Mouse (Mus musculus) midbrain, embryonic 13.5 days (tissue): ENCODE measurements at regions not wholly inside any gene's neighbourhood (a gene's known extent, or its start where the extent isn't known, plus 50 kb on each side); places are given as distances from the start of the nearest gene placed in this dataset.

Source experiments
- ATAC-seq: fragments of 200-750 bp; cut with Nextera tagmentation; 2 replicates; pipeline ENCODE4 v1.8.0; 2017; ENCODE audit warnings: mild to moderate bottlenecking, moderate TSS enrichment, moderate library complexity
- H3K27ac ChIP-seq: fragments of 300-500 bp; sonication (generic); 2 replicates; pipeline ENCODE4 v1.5.1; 2015; ENCODE audit warnings: inconsistent platforms, mild to moderate bottlenecking, moderate library complexity
- H3K27me3 ChIP-seq: fragments of 300-500 bp; sonication (generic); 2 replicates; pipeline ENCODE4 v1.6.1; 2015; ENCODE audit warnings: mild to moderate bottlenecking, inconsistent platforms
- H3K36me3 ChIP-seq: fragments of 300-500 bp; sonication (generic); 2 replicates; pipeline ENCODE4 v1.6.1; 2015; ENCODE audit warnings: mild to moderate bottlenecking, inconsistent platforms
- H3K4me1 ChIP-seq: fragments of 300-500 bp; sonication (generic); replicated peaks from 2 replicates; pipeline ENCODE4 v1.6.1; 2015; ENCODE audit warnings: inconsistent platforms
- H3K4me2 ChIP-seq: fragments of 300-500 bp; sonication (generic); replicated peaks from 2 replicates; pipeline ENCODE4 v1.6.1; 2015; ENCODE audit warnings: moderate library complexity, mild to moderate bottlenecking, inconsistent platforms
- H3K4me3 ChIP-seq: fragments of 300-500 bp; sonication (generic); replicated peaks from 2 replicates; pipeline ENCODE4 v1.5.1; 2015; ENCODE audit warnings: mild to moderate bottlenecking, inconsistent platforms
- H3K9ac ChIP-seq: fragments of 300-500 bp; sonication (generic); replicated peaks from 2 replicates; pipeline ENCODE4 v1.6.1; 2015; ENCODE audit warnings: mild to moderate bottlenecking, inconsistent platforms
- H3K9me3 ChIP-seq: fragments of 300-500 bp; sonication (generic); 2 replicates; pipeline ENCODE4 v1.6.1; 2016; ENCODE audit warnings: mild to moderate bottlenecking, inconsistent platforms
- WGBS: fragments of 180-500 bp; shearing (Covaris S2); methylation state at CpG from one replicate; pipeline ENCODE4 v1.1.7; 2015; 5-methylcytosine and 5-hydroxymethylcytosine counted together

DNA sequence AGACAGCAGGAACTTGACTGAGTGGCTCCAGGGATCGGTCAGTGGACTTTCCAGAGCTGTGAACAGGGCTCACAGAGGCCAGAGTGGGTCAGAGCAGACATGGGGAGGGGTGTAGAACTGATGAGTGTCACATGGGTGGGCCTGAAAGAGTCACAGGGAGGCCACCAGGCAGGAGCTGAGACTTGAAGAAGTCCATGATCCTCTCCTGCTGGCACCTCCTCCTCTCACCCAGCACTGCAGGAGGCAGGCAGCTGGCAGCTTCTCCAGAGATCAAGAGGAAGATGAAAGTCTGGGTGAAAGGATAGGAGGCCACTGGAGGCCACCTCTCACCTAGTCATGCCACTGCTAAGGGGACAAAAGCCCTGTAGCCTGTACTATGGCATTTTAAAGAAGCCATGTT lies 54.5 kb upstream of the Tmem189 start:
- Histone ChIP-seq H3K9me3 (no peaks in the 10 kb centered on the region), H3K4me2 (no peak overlapping the region), H3K9ac (no peak overlapping the region), H3K27ac (no peak overlapping the region), H3K27me3 (no peaks in the 10 kb centered on the region), H3K4me1 (peaks cover 17% of the 10 kb centered on the region), H3K4me3 (no peak overlapping the region), H3K36me3 (no peaks in the 10 kb centered on the region)
- 68% methylated on average over 1 of the region's 1 CpGs for WGBS
- ATAC-seq, result no peak

DNA sequence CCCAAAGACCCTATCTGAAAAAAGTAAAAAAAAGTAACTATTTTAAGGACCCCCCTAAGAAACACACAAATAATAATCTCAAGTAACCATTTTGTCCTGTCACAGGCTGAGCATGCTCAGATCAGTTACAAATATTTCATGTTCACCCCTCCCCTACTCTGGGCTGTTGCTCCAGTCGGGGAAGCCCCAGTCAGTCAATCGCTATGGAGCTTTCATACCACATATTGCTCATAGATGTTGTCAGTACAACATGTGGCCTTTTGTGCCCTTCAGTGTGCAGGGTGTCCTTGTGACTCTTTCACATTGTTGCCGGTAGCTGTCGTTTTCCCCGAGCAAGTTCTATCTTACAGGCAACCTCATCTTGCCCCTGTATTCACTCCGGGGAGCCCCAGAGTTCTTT lies 52.9 kb upstream of the Tmem189 start:
- H3K9ac ChIP-seq, result no peak overlapping the region
- no peaks in the 10 kb centered on the region for H3K9me3 ChIP-seq
- peaks cover 13% of the 10 kb centered on the region for H3K4me1 ChIP-seq
- H3K27me3 ChIP-seq, result no peaks in the 10 kb centered on the region
- WGBS, result 82% methylated on average over 6 of the region's 6 CpGs
- no peak overlapping the region for H3K4me3 ChIP-seq
- no peak overlapping the region for H3K4me2 ChIP-seq
- no peak overlapping the region for H3K27ac ChIP-seq
- ATAC-seq, result no peak
- H3K36me3 ChIP-seq, result no peaks in the 10 kb centered on the region

DNA sequence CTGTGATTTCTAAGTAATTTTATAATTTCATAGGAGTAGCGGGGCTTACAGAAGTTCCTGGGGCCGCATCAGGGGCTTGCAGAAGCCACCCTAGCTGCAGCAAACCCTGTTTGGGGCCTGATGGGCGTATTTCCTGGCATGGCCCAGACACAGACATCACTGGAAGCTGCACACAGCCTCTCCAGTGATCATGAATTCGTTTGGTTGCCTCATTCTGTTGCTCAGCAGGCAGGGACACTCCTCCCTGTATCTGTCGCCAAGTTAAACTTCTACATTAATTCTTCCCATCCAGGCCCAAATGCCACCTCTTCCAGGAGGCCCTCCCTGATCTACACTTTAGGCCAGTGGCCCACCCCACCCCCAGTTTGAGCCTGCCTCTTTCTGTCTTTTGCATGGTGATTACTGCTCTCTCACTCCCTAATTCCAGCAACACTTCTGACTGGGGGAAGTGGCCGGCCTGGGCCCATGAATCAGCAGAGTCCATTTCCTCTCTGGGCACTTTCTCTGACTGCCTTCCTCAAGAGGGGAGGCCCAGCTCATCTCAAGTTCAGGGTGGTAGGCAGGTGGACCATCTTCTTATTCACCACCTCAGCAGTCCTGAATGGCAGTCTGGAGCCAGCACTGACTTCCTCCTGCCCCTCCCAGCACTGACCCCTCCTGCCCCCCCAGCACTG lies 51.0 kb upstream of the Tmem189 start:
- H3K9ac ChIP-seq, result no peak overlapping the region
- H3K4me2 ChIP-seq, result no peak overlapping the region
- no peaks in the 10 kb centered on the region for H3K9me3 ChIP-seq
- peaks cover 4% of the 10 kb centered on the region for H3K4me1 ChIP-seq
- 53% methylated on average over 6 of the region's 6 CpGs for WGBS
- no peak overlapping the region for H3K4me3 ChIP-seq
- no peak for ATAC-seq
- H3K36me3 ChIP-seq, result no peaks in the 10 kb centered on the region
- H3K27me3 ChIP-seq, result no peaks in the 10 kb centered on the region
- no peak overlapping the region for H3K27ac ChIP-seq
